Mouse (Mus musculus) neural tube, embryonic 14.5 days (tissue): ENCODE measurements around the gene Gm26920. TPM values are rescaled to one million over a fixed set of nuclear protein-coding genes. Genes with fewer than 3 reads are reported as not detected.

ENCODE experiments used
- ATAC-seq: fragments of 200-750 bp; cut with Nextera tagmentation; 2 replicates; pipeline ENCODE4 v1.8.0; 2017; ENCODE audit warnings: low read depth, mild to moderate bottlenecking, moderate TSS enrichment, moderate library complexity
- H3K27ac ChIP-seq: fragments of 300-500 bp; sonication (generic); 2 replicates; pipeline ENCODE4 v1.5.1; 2014; ENCODE audit warnings: low read depth, mild to moderate bottlenecking, control low read depth, low read length, moderate library complexity, mixed read lengths
- H3K27me3 ChIP-seq: fragments of 300-500 bp; sonication (generic); 2 replicates; pipeline ENCODE4 v1.6.1; 2014; ENCODE audit warnings: low read length; ENCODE audit not compliant: control insufficient read depth, insufficient read depth
- H3K36me3 ChIP-seq: fragments of 300-500 bp; sonication (generic); 2 replicates; pipeline ENCODE4 v1.6.1; 2014; ENCODE audit warnings: low read length, mixed read lengths; ENCODE audit not compliant: control insufficient read depth, insufficient read depth
- H3K4me1 ChIP-seq: fragments of 300-500 bp; sonication (generic); 2 replicates; pipeline ENCODE4 v1.6.1; 2014; ENCODE audit warnings: low read length; ENCODE audit not compliant: control insufficient read depth, insufficient read depth
- H3K4me2 ChIP-seq: fragments of 300-500 bp; sonication (generic); 2 replicates; pipeline ENCODE4 v1.6.1; 2014; ENCODE audit warnings: mild to moderate bottlenecking, low read depth, low read length, control low read depth
- H3K4me3 ChIP-seq: fragments of 300-500 bp; sonication (generic); 2 replicates; pipeline ENCODE4 v1.5.1; 2014; ENCODE audit warnings: low read depth, low read length, control low read depth, mixed read lengths
- H3K9ac ChIP-seq: fragments of 300-500 bp; sonication (generic); replicated peaks from 2 replicates; pipeline ENCODE4 v1.6.1; 2014; ENCODE audit warnings: low read depth, mild to moderate bottlenecking, control low read depth, low read length, mixed read lengths
- H3K9me3 ChIP-seq: fragments of 300-500 bp; sonication (generic); 2 replicates; pipeline ENCODE4 v1.6.1; 2016; ENCODE audit warnings: low read length; ENCODE audit not compliant: control insufficient read depth
- WGBS: fragments of 180-500 bp; shearing (Covaris S2); extraction: QIAGEN DNeasy Blood & Tissue Kit; methylation state at CpG from one replicate; pipeline ENCODE4 v1.1.7; 2014; 5-methylcytosine and 5-hydroxymethylcytosine counted together
- polyA plus RNA-seq: library from polyadenylated mRNA; unstranded; fragments of >200 nt; fragmentation: Nextera tagmentation; extraction: Ambion mirVana; gene quantifications from 2 replicates; pipeline ENCODE4 v1.2.1, GENCODE M21; 2014

The Gm26920 gene
- polyA plus RNA-seq, 1 experiment from 2014 or later: 2.1 TPM

DNA sequence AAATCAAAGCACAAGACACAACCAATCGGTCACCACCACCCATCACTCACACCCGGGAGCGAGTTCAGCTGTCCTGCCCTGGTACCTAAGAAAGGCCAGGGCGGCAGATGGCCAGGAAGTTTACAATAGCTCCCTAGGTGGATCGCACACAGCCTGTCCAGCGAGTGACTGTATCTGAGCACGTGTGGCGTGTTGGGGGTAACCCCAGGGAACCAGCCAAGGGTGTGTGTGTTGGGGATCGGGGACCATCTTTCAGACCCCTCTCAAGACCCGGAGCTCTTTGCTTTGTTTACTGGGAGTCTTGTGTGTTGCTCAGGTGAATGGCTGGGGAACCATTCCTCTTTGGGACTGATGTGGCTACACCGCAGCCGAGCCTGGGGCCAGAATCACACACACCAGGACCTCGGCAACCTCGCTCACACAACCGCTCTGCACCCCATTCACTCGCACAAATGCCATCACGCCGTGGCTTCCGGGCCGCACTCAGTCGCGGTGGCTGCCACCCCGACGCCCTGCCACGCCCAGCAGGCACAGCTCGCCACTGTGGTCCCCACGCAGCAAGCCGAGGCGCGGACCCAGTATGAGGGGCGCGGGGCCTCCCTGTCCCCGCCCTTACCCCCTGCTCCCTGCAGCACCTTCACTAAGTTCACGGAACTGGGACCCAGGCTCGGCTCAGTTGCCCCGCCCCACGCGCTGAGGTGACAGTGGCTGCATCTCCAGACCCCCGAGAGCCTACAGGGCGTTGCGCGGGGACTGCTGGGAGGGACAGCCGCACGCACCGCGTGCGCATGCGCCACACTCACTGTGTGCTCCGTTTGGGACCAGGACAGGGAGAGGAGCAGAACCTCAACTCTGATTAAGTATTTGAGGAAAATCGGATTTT lies 17.8 kb downstream of the Gm26920 start, which contains the start of gene Zfp82:
Zfp82 (minus strand) TSS at position 755 of the 883 bp plus-strand sequence.
- Histone ChIP-seq H3K36me3 (0 out of 2 replicates have a peak, but pooled peaks cover 5% of the 10 kb centered on the region), H3K4me3 (peak within 1 kb of the TSS; percentile 86), H3K27ac (peak within 1 kb of the TSS; percentile 85), H3K9me3 (no peaks in the 10 kb centered on the region), H3K4me2 (peak within 1 kb of the TSS; percentile 94), H3K4me1 (no peaks in the 10 kb centered on the region), H3K27me3 (no peaks in the 10 kb centered on the region), H3K9ac (peak within 1 kb of the TSS; percentile 81)
- whole genome bisulfite sequencing: under 1% methylated on average over 50 of the region's 50 CpGs
- peak; percentile 96 for ATAC-seq

- no peak overlapping the region for H3K9ac ChIP-seq
- no peak for ATAC-seq
- H3K4me3 ChIP-seq: no peak overlapping the region
- H3K27ac ChIP-seq: no peak overlapping the region
- H3K4me2 ChIP-seq: no peak overlapping the region
- no peaks in the 10 kb centered on the region for H3K4me1 ChIP-seq
- peaks cover 8% of the 10 kb centered on the region for H3K36me3 ChIP-seq
- no peaks in the 10 kb centered on the region for H3K27me3 ChIP-seq
- no peaks in the 10 kb centered on the region for H3K9me3 ChIP-seq
- 84% methylated on average over 5 of the region's 5 CpGs for WGBS
These were observed 25.6 kb downstream of the Gm26920 start for GRCm38 (mm10) chr7:30064622-30065021.

DNA sequence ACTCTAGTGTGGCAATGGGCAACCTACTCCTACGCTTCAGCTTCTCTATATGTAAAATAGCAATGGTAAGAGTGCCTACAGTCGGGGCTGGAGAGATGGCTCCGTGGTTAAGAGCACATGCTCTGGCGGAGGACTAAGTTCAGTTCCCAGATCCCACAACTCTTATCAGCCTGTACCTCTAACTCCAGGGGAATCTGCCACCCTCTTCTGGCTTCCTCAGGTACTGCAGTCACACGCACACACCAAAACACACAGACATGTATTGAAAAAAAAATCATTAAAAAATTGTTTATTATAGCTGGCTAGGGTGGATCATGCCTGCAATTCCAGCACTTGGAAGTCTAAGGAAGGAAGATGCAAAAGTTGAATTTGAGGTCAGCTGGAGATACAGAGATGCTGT lies 27.7 kb downstream of the Gm26920 start:
- no peak overlapping the region for H3K9ac ChIP-seq
- H3K27me3 ChIP-seq: no peaks in the 10 kb centered on the region
- no peak overlapping the region for H3K4me3 ChIP-seq
- WGBS: 90% methylated on average over 5 of the region's 5 CpGs
- H3K4me2 ChIP-seq: no peak overlapping the region
- no peaks in the 10 kb centered on the region for H3K9me3 ChIP-seq
- H3K36me3 ChIP-seq: peaks cover 8% of the 10 kb centered on the region
- no peak overlapping the region for H3K27ac ChIP-seq
- ATAC-seq: no peak
- H3K4me1 ChIP-seq: no peaks in the 10 kb centered on the region

DNA sequence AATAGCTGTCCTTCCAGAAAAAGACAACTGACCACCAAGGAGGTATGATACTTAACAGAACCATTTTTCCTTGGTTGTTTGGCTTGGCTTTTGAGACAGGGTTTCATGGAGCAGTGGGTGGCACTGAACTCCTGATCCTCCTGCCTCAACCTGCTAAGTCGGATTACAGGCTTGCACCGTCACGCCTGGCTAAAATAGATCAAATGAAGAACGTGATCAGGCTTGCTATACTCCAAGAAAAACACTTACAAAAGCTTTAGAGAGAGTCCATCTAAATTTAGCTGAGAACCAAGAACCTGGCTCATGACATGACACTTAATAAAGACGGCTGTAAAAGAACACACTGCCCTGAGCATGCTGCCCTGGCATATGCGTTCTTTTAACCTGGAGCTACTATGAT lies 29.9 kb downstream of the Gm26920 start:
- no peaks in the 10 kb centered on the region for H3K4me1 ChIP-seq
- H3K4me3 ChIP-seq: no peak overlapping the region
- H3K27ac ChIP-seq: no peak overlapping the region
- no peak overlapping the region for H3K4me2 ChIP-seq
- H3K27me3 ChIP-seq: no peaks in the 10 kb centered on the region
- no peak for ATAC-seq
- no peak overlapping the region for H3K9ac ChIP-seq
- H3K36me3 ChIP-seq: peaks cover 23% of the 10 kb centered on the region
- no peaks in the 10 kb centered on the region for H3K9me3 ChIP-seq
- 94% methylated on average over 6 of the region's 6 CpGs for WGBS

GRCm38 (mm10) chr7:30053591-30053990 lies 36.6 kb downstream of the Gm26920 start:
- no peak overlapping the region for H3K4me3 ChIP-seq
- H3K27ac ChIP-seq: no peak overlapping the region
- H3K9me3 ChIP-seq: no peaks in the 10 kb centered on the region
- no peaks in the 10 kb centered on the region for H3K27me3 ChIP-seq
- no peak for ATAC-seq
- no peak overlapping the region for H3K9ac ChIP-seq
- peaks cover 4% of the 10 kb centered on the region for H3K4me1 ChIP-seq
- WGBS: 9% methylated on average over 3 of the region's 3 CpGs
- H3K4me2 ChIP-seq: no peak overlapping the region
- H3K36me3 ChIP-seq: peaks cover 15% of the 10 kb centered on the region

GRCm38 (mm10) chr7:30050882-30051548 lies 39.2 kb downstream of the Gm26920 start, which contains the start of gene Zfp14:
TSS of gene Zfp14 (minus strand) at chr7:30051380.
- H3K36me3 ChIP-seq: peaks cover 4% of the 10 kb centered on the region; the same call in 1 of the 2 replicates
- WGBS: under 1% methylated on average over 40 of the region's 40 CpGs
- ATAC-seq: peak; percentile 99
- H3K27ac ChIP-seq: peak within 1 kb of the TSS; percentile 92
- H3K9me3 ChIP-seq: no peaks in the 10 kb centered on the region
- peak within 1 kb of the TSS; percentile 76 for H3K4me2 ChIP-seq
- H3K27me3 ChIP-seq: no peaks in the 10 kb centered on the region
- peaks cover 4% of the 10 kb centered on the region for H3K4me1 ChIP-seq
- peak within 1 kb of the TSS; percentile 64 for H3K9ac ChIP-seq
- H3K4me3 ChIP-seq: peak within 1 kb of the TSS; percentile 71

DNA sequence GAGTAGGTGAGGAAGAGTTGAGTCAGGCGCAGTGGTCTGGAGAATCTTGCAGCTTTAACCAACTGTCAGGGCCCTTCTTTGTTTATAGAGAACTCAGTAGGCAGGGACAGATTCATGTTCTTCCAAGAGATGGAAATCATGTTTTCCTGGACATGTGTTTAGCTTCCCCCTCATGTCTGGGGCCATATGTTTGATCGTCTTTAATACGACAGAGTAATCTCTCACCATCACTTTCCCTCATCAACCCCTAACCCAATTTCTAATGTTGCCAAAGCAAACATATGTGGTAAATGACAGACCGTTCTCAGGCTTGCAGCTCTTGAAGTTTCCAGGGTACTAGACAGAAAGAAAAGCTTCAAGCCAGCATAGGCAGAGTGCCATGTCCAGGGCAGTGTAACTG lies 42.1 kb downstream of the Gm26920 start:
- no peak for ATAC-seq
- Histone ChIP-seq H3K36me3 (peaks cover 3% of the 10 kb centered on the region; the same call in 1 of the 2 replicates), H3K4me3 (no peak overlapping the region), H3K4me1 (peaks cover 4% of the 10 kb centered on the region), H3K27ac (no peak overlapping the region), H3K27me3 (no peaks in the 10 kb centered on the region), H3K9me3 (no peaks in the 10 kb centered on the region), H3K4me2 (no peak overlapping the region), H3K9ac (no peak overlapping the region)
- WGBS: 94% methylated on average over 4 of the region's 4 CpGs

DNA sequence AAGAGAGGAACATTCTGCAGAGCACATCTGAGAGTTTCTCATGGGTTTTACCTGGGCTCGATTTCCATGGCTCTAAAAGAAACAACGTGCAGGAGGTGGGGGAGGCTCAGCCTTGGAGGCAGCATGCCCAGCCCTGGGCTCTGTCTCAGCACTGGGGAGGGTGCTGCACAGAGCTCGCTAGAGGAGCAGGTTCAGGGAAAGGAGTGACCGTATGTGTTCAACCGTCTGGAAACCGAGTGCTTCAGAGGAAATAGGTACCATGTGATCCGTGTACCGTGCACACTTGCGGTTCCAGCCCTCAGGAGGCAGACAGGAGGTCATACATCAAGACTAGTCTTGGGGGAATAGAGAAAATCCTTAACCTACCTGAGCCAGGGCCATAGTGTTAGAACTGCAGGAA lies 45.9 kb downstream of the Gm26920 start:
- Histone ChIP-seq H3K9ac (no peak overlapping the region), H3K9me3 (no peaks in the 10 kb centered on the region), H3K36me3 (peaks cover 5% of the 10 kb centered on the region; the same call in 1 of the 2 replicates), H3K27ac (no peak overlapping the region), H3K4me1 (no peaks in the 10 kb centered on the region), H3K4me2 (no peak overlapping the region), H3K4me3 (no peak overlapping the region), H3K27me3 (no peaks in the 10 kb centered on the region)
- ATAC-seq: no peak
- 64% methylated on average over 9 of the region's 9 CpGs for WGBS

DNA sequence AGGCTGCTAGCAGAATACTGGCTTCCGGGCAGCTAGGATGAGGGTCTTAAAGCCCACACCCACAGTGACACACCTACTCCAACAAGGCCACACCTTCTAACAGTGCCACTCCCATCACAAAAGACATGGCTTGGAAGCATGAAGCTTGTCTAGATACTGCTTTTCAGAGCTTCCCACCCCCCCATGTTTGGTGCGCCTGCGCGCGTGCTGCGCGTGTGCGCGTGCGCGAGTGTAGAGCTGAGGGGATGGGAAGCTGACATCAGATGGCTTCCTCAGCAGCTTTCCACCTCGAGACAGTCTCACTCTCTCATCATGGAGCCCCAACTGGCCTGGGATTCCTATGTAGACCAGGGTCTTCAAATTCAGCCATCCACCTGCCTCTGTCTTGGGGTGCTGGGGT lies 55.9 kb downstream of the Gm26920 start:
- ATAC-seq: no peak

More for the DNA sequence above, 55.9 kb downstream of the Gm26920 start:
- Histone ChIP-seq H3K27ac (no peak overlapping the region), H3K9ac (no peak overlapping the region), H3K4me1 (no peaks in the 10 kb centered on the region), H3K9me3 (no peaks in the 10 kb centered on the region), H3K36me3 (peaks cover 26% of the 10 kb centered on the region), H3K4me3 (no peak overlapping the region), H3K4me2 (no peak overlapping the region), H3K27me3 (no peaks in the 10 kb centered on the region)
- 94% methylated on average over 12 of the region's 12 CpGs for WGBS
